Mouse (Mus musculus) liver, embryonic 14.5 days (tissue): ENCODE measurements around the gene Tmem38b.

Experiments used
- CTCF ChIP-seq: IDR thresholded peaks from 2 replicates; pipeline ENCODE4 v1.5.1; 2016; ENCODE audit warnings: antibody characterized with exemption, low read depth, control low read depth
- EP300 ChIP-seq: IDR thresholded peaks from 2 replicates; pipeline ENCODE4 v1.6.1; 2016; ENCODE audit warnings: antibody characterized with exemption, low read depth

- TF ChIP-seq CTCF = no peak
- TF ChIP-seq EP300 = no peak
Observed at GRCm38 (mm10) chr4:53823697-53824096, 2.1 kb upstream of the Tmem38b start.
